26 mouse cellular contexts compared by ENCODE assay signal in the genomic region with DNA sequence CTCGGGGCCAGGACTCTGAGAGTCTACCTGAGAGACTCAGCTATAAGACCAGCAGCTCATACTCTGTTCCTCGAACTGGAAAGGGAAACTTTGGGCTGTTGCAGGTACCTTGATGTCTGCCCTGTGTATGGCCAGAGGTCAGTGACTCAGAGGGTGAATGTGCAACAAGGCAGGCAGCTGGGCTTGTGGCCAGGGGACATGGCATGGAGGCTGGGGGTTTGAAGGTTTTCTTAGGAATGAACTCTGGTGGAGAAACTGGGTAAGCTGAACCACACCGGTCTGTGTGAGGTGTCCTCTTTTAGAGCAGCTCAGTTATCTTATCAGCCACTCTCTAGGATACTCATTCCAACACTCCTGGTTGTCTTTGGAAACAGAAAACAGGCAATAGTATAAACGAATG.
DNase-seq lines count a peak whose midpoint lies in the region; TF ChIP-seq lines count a peak whose summit lies in the region.
"Had no signal": no experiment of that assay in that cellular context is flagged by ENCODE, and none has a peak within 500 bp of the region (broad histone marks: within the 10 kb centered on the region; RNA-seq: fewer than 3 reads in every experiment).

No protein-coding gene starts in this region.

- no peaks in the 10 kb centered on the region for H3K79me2 ChIP-seq in C2C12 (ENCODE audit: control insufficient read depth, insufficient read depth)

- peak; percentile 20 for DNase-seq in 3134 (ENCODE audit: extremely low read depth, insufficient read length, low spot score)
- DNase-seq in adrenal gland, adult 8-10 months, result peak; percentile 9
- no peak for DNase-seq in gastrocnemius, postnatal 36 days
- no peak for DNase-seq in spleen, postnatal 4 days (ENCODE audit: low spot score in 2 of 2)
- no peak for DNase-seq in kidney, adult 18-20 months
- DNase-seq: cerebellum, adult 8-10 months; cerebellum, postnatal 25 days; gastrocnemius, postnatal 14 days; heart, adult 18-20 months; heart, postnatal 14 days; kidney, adult 2 months; kidney, postnatal 4 days; layer of hippocampus, postnatal 36 days; lung, postnatal 36 days had no signal

- intact Hi-C loops in gastrocnemius, postnatal 36 days (cut with DNase I), result no loop called here

- no peak overlapping the region for H3ac ChIP-seq in C2C12 (ENCODE audit: control insufficient read depth, insufficient read length, low read depth)

- peaks cover 20% of the 10 kb centered on the region for H3K4me1 ChIP-seq in embryonic fibroblast, embryonic 13.5 days (ENCODE audit: control insufficient read depth, insufficient read depth, low read length)
- H3K4me1 ChIP-seq: embryonic facial prominence, embryonic 10.5 days; embryonic facial prominence, embryonic 15.5 days; hindbrain, embryonic 10.5 days; hindbrain, embryonic 15.5 days; limb, embryonic 10.5 days; limb, embryonic 15.5 days; midbrain, embryonic 12.5 days had no signal

- no peaks in the 10 kb centered on the region for H3K36me3 ChIP-seq in C2C12 (ENCODE audit: control insufficient read depth, insufficient read depth)
- H3K36me3 ChIP-seq: embryonic facial prominence, embryonic 10.5 days; embryonic facial prominence, embryonic 15.5 days; G1E; hindbrain, embryonic 10.5 days; hindbrain, embryonic 15.5 days; limb, embryonic 10.5 days; limb, embryonic 15.5 days; midbrain, embryonic 12.5 days; neural tube, embryonic 13.5 days had no signal

- H3K27me3 ChIP-seq in C2C12 (ENCODE audit: control insufficient read depth, insufficient read depth, insufficient read length), result no peaks in the 10 kb centered on the region
- H3K27me3 ChIP-seq: embryonic facial prominence, embryonic 15.5 days; hindbrain, embryonic 15.5 days; limb, embryonic 15.5 days; midbrain, embryonic 12.5 days; neural tube, embryonic 13.5 days had no signal

- peak overlapping the region; percentile 86; the same call in 1 of the 2 replicates for H3K27ac ChIP-seq in embryonic fibroblast, embryonic 13.5 days (ENCODE audit: insufficient read depth, low read length)
- H3K27ac ChIP-seq: embryonic facial prominence, embryonic 10.5 days; embryonic facial prominence, embryonic 15.5 days; hindbrain, embryonic 10.5 days; hindbrain, embryonic 15.5 days; kidney, postnatal 0 days; limb, embryonic 10.5 days; limb, embryonic 15.5 days; midbrain, embryonic 12.5 days; neural tube, embryonic 13.5 days had no signal

- no peak for TF ChIP-seq CTCF in C2C12 (IDR thresholded peaks at IDR 0.05; ENCODE audit: control insufficient read depth, insufficient read depth, insufficient read length)
- TF ChIP-seq CTCF in embryonic fibroblast, embryonic 13.5 days (IDR thresholded peaks at IDR 0.05; ENCODE audit: borderline replicate concordance, insufficient read depth, low read length), result no peak

- no peaks in the 10 kb centered on the region for H3K79me3 ChIP-seq in C2C12 (ENCODE audit: low read depth)

- no peak for TF ChIP-seq POLR2A in embryonic fibroblast, embryonic 13.5 days (IDR thresholded peaks at IDR 0.05; ENCODE audit: low read depth, low read length)

- H3K4me3 ChIP-seq in C2C12 (ENCODE audit: insufficient read depth, poor library complexity, severe bottlenecking), result no peak overlapping the region
- no peak overlapping the region for H3K4me3 ChIP-seq in embryonic fibroblast, embryonic 13.5 days (ENCODE audit: insufficient read depth, low read length)
- H3K4me3 ChIP-seq: embryonic facial prominence, embryonic 10.5 days; embryonic facial prominence, embryonic 15.5 days; hindbrain, embryonic 10.5 days; hindbrain, embryonic 15.5 days; limb, embryonic 10.5 days; limb, embryonic 15.5 days; midbrain, embryonic 12.5 days; neural tube, embryonic 13.5 days had no signal

TF ChIP-seq in C2C12, 6 proteins besides CTCF, POLR2A, EP300 and RAD21:
- peak; percentile 67 for TF ChIP-seq CEBPB (IDR thresholded peaks at IDR 0.05; ENCODE audit: low read depth)
- peak; percentile 75 for TF ChIP-seq MYOD1 (IDR thresholded peaks at IDR 0.05; ENCODE audit: control insufficient read depth, insufficient read length, low read depth)
- no peak for TF ChIP-seq MYOG (IDR thresholded peaks at IDR 0.05; ENCODE audit: control insufficient read depth, extremely low read depth, insufficient read length)
- peak; percentile 77 for TF ChIP-seq MAX (IDR thresholded peaks at IDR 0.05)
- peak; percentile 61 for TF ChIP-seq FOSL1 (IDR thresholded peaks at IDR 0.05; ENCODE audit: insufficient read depth, low read length, poor library complexity, severe bottlenecking)
- no peak for TF ChIP-seq USF1 (IDR thresholded peaks at IDR 0.05; ENCODE audit: low read depth)
TF ChIP-seq in C2C12: peak in this region for 4.

Comparison
In these comparisons a context has a peak if more than half of its experiments do, and no peak if none do; other contexts are left out.
1. DNase-seq: peak in 3134 (single experiment) and adrenal gland, adult 8-10 months (single experiment); none in gastrocnemius, postnatal 36 days (0 of 2), spleen, postnatal 4 days (0 of 2) and kidney, adult 18-20 months (single experiment).